Mouse (Mus musculus) testis, postnatal 14 days (tissue): ENCODE measurements at regions not wholly inside any gene's neighbourhood (a gene's known extent, or its start where the extent isn't known, plus 50 kb on each side); places are given as distances from the start of the nearest gene placed in this dataset.

Experiments
- DNase-seq: peaks from one replicate; pipeline ENCODE4 v3.0.0; 2021; ENCODE audit warnings: low spot score

GRCm38 (mm10) chr8:125367374-125367773 is 202.2 kb downstream of the Sipa1l2 start:
- DNase-seq, result no peak

GRCm38 (mm10) chr8:125365004-125365403 is 204.6 kb downstream of the Sipa1l2 start:
- no peak for DNase-seq

DNA sequence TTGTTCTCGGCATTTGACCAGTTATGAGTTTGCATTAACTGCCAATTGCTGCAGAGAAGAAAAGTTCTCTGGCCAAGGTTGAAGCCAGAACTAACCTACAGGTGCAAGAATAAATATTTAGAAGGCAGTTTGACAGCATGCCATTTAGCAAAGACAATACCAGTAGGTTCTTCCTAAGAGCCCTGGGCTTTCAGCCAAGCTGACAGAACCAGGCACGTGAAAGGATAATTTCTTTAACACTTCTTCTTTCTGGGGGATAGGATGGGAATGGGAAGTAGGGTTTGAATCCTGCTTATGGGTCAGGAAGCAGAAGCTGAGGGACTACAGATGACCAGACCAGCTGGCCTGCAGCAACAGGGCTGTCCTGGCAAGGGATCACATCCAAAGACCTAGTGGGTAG is 210.2 kb downstream of the Sipa1l2 start:
- no peak for DNase-seq

DNA sequence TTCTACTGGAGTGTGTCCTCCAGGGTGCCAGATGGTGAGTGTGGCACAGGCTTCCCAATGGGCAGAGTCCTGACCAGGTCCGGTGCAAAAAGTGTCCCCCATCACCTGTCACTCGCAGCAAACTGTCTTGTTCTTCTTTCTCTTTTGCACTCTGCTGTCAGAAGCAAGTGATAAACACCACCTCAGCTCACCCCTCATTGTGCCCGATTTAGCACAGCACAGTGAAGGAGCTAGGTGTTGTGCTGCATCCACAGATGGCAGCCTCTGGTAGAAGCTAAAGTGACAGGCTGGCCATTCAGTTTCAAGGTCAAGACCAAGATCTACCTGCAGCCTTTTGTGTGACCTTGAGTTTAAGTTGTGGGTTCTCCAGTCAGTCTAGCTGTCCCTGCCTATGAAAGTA is 211.8 kb downstream of the Sipa1l2 start:
- no peak for DNase-seq

GRCm38 (mm10) chr8:125355059-125355509 is 214.5 kb downstream of the Sipa1l2 start:
- DNase-seq, result no peak

GRCm38 (mm10) chr8:125352276-125352675 is 217.3 kb downstream of the Sipa1l2 start:
- DNase-seq, result no peak

GRCm38 (mm10) chr8:125351486-125352032 is 218.0 kb downstream of the Sipa1l2 start:
- DNase-seq, result no peak

GRCm38 (mm10) chr8:125349290-125350025 is 220.2 kb downstream of the Sipa1l2 start:
- peak; percentile 35 for DNase-seq

GRCm38 (mm10) chr8:125346182-125346581 is 223.4 kb downstream of the Sipa1l2 start:
- DNase-seq, result no peak

DNA sequence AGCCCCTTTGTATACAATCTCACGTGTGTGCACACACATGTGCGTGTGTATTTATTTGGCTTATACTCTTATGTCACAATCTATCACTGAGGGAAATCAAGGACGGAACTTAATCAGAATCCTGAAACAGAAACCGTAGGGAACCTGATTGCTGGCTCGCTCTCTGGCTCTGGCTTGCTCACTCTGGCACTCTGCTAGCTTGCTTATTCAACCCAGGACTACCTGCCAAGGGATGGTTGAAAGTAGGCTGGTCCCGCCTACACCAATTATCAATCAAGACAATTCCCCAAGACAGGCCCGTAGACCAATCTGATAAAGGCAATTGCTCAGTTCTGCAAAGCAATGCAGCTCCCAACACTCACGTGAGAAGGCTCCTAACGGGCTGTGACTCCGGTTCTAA is 224.0 kb downstream of the Sipa1l2 start:
- no peak for DNase-seq

DNA sequence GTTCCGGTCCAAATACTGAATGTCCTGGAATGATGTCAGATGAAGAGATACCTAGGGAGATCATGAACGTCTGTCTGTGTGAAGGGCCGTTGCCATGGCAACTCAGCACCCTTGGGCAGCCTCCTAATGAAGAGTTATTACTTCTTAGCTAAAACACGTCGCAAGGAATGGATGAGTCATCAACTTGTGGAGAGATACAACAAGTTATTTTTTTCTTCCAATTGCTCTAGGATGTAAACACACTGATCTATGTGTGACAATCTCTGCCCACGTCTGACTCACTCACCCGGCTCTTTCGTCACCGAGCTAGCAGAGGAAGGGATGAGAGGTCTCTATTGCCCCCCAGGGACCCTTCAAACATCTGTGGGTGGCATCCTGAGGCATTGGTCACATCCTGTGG is 225.7 kb downstream of the Sipa1l2 start:
- DNase-seq, result no peak

DNA sequence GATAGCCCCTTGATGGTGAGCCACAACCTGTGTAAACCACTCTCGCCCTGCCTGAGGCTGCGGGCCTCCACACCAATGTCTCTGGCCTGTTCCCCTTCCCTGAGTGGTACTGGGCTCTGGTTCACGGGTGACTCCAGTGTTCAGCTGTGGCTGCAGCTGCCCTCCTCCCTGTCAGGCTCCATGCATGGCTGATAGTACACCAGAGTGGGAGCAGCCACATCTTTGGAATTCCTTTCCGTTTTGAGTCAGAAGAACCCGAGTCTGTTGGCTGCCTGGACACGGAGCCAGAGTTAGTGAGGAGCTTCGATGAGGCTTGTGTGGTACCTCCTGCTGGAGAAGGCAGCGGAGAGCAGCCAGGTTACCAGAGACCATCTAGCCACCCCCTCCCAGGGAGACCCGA is 227.1 kb downstream of the Sipa1l2 start:
- DNase-seq, result no peak

DNA sequence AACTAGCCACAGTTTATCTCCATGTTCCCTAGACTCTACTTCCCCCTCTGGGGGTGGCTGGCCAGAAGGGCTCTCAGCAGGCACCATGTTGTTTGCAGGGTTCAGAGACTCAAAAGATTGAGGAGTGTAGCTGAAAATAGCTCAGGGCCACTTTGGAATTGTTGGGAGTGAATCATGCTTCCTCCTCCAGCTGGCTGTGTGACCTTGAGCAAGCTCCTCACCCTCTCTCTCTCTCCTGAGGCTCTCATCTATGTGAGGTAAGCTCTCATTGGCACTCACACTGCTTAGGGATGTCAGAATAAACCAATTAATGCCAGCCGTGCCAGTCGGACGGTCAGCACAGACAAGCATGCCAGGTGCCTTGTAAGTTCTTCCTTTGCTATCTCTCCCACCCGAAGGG is 228.0 kb downstream of the Sipa1l2 start:
- DNase-seq, result peak; percentile 51

GRCm38 (mm10) chr8:125338222-125338621 is 231.4 kb downstream of the Sipa1l2 start:
- no peak for DNase-seq

DNA sequence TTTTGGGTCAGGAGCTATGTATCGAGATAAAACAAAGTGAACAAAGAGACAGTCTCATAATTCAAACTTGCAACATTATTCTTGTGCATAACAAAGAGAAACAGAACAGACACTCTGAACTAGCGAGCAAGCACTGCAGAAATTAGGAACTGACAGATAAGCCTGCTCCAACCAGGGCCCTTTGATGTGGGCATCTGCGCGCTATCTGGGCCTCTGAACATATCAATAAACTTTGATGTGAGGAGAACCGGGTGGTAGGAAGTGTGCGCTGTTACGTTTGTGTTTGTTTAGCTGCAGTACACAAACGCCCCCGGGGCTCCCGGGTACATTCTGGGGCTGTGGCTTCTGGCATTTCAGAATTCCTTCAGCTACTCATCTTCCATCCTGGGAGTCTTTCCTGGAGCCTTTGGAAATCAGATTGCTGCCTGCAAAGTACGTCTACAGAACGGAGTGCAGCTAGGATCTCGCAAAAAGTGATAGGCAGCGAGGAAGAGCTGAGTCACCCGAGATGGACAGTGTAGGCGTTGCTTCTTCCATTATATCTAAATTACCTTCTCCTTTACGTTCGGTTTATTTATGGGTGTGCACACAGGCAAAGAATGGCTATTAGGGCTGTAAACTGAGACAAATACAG is 232.0 kb downstream of the Sipa1l2 start:
- DNase-seq, result no peak

DNA sequence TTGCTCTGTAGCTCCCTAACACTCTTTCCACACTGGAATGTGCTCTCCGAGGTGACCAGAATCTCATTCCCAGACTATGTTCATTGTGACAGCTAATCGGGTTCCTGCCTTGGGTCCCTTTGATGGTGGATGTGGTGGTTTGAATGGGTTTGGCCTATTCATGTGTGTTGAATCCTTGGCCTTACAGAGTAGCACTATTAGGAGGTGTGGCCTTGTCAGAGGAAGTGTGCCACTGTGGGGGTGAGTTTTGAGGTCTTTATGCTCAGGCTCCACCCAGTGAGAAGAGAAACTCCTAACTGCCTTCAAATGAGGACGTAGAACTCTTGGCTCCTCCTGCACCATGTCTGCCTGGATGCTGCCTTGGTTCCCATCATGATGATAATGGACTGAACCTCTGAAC is 232.8 kb downstream of the Sipa1l2 start:
- no peak for DNase-seq

GRCm38 (mm10) chr8:125335575-125336370 is 233.8 kb downstream of the Sipa1l2 start:
- DNase-seq, result no peak

DNA sequence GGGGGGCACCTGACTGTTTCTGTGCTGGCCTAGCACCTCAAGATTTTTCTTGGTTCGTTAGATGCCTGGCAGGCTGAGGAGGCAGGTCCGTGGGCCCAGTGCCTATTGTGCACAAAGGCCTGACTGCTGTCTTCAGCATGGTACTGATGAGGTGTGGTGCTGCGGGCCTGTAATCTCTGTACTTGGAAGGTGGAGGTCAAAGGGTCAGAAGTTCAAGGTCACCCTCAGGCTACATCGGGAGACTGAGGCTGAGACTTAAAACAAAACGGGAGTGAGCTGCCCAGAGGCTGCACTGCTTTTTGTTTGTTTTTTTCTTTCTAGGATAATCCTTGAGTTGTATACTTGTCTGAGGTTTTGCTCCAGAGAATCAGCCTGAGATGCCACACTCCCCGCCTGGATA is 234.4 kb downstream of the Sipa1l2 start:
- DNase-seq, result no peak

GRCm38 (mm10) chr8:125330638-125331037 is 239.0 kb downstream of the Sipa1l2 start:
- no peak for DNase-seq

DNA sequence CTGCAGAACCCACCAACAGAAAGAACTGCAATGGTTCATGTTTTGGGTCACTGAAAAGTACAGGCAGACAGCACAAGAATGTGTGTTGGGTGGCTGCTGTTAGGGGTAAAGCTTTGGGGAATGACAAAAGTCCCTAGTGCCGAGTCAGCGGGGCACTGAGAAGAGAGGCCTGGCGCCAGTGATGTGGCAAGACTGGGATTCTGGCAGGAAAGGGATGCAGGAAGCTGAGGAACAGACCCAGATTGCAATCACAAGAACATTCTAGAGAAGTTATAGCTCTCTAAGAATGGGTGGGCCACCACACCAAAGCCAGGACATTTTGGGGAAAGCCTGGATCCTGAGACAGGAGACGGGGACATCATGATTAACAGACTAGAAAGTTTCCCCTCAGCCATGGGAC is 241.0 kb downstream of the Sipa1l2 start:
- no peak for DNase-seq

- no peak for DNase-seq
Observed at GRCm38 (mm10) chr8:125327551-125328262, 241.9 kb downstream of the Sipa1l2 start.

- no peak for DNase-seq
Observed at GRCm38 (mm10) chr8:125327006-125327405, 242.6 kb downstream of the Sipa1l2 start.
